Mouse (Mus musculus) hindbrain, embryonic 16.5 days (tissue): ENCODE data around the gene Pard3b. TPM values are rescaled to one million over a fixed set of nuclear protein-coding genes. Genes with fewer than 3 reads are reported as not detected.

Experiments used
- ATAC-seq: fragments of 200-750 bp; cut with Nextera tagmentation; 2 replicates; pipeline ENCODE4 v1.8.0; 2017; ENCODE audit warnings: moderate TSS enrichment, moderate library complexity
- H3K27ac ChIP-seq: fragments of 300-500 bp; sonication (generic); 2 replicates; pipeline ENCODE4 v1.5.1; 2014; ENCODE audit warnings: low read depth, mild to moderate bottlenecking, control low read depth, low read length, moderate library complexity
- H3K27me3 ChIP-seq: fragments of 300-500 bp; sonication (generic); replicated peaks from 2 replicates; pipeline ENCODE4 v1.6.1; 2014; ENCODE audit warnings: low read length; ENCODE audit not compliant: control insufficient read depth, insufficient read depth
- H3K36me3 ChIP-seq: fragments of 300-500 bp; sonication (generic); 2 replicates; pipeline ENCODE4 v1.6.1; 2014; ENCODE audit warnings: mild to moderate bottlenecking, low read length, moderate library complexity, mixed read lengths; ENCODE audit not compliant: control insufficient read depth, insufficient read depth
- H3K4me1 ChIP-seq: fragments of 300-500 bp; sonication (generic); 2 replicates; pipeline ENCODE4 v1.6.1; 2014; ENCODE audit warnings: low read depth, low read length; ENCODE audit not compliant: control insufficient read depth, insufficient read depth
- H3K4me2 ChIP-seq: fragments of 300-500 bp; sonication (generic); 2 replicates; pipeline ENCODE4 v1.6.1; 2014; ENCODE audit warnings: mild to moderate bottlenecking, low read length, control low read depth, moderate library complexity
- H3K4me3 ChIP-seq: fragments of 300-500 bp; sonication (generic); 2 replicates; pipeline ENCODE4 v1.5.1; 2014; ENCODE audit warnings: mild to moderate bottlenecking, low read length, control low read depth, moderate library complexity
- H3K9ac ChIP-seq: fragments of 300-500 bp; sonication (generic); 2 replicates; pipeline ENCODE4 v1.6.1; 2014; ENCODE audit warnings: low read depth, mild to moderate bottlenecking, control low read depth, low read length, moderate library complexity
- H3K9me3 ChIP-seq: fragments of 300-500 bp; sonication (generic); 2 replicates; pipeline ENCODE4 v1.6.1; 2014; ENCODE audit warnings: mild to moderate bottlenecking, low read length, moderate library complexity; ENCODE audit not compliant: control insufficient read depth
- WGBS: fragments of 180-500 bp; shearing (Covaris S2); extraction: QIAGEN DNeasy Blood & Tissue Kit; methylation state at CpG from one replicate; pipeline ENCODE4 v1.1.7; 2014; 5-methylcytosine and 5-hydroxymethylcytosine counted together
- polyA plus RNA-seq: library from polyadenylated mRNA; unstranded; fragments of >200 nt; fragmentation: Nextera tagmentation; extraction: Ambion mirVana; gene quantifications from 2 replicates; pipeline ENCODE4 v1.2.1, GENCODE M21; 2015

The Pard3b gene
- polyA plus RNA-seq, 1 experiment from 2014 or later, result 8.9 TPM

- Histone ChIP-seq H3K27me3 (no peaks in the 10 kb centered on the region), H3K4me2 (no peak overlapping the region), H3K4me3 (no peak overlapping the region), H3K9ac (no peak overlapping the region), H3K4me1 (no peaks in the 10 kb centered on the region), H3K9me3 (no peaks in the 10 kb centered on the region), H3K36me3 (no peaks in the 10 kb centered on the region), H3K27ac (no peak overlapping the region)
- WGBS, result 64% methylated on average over 1 of the region's 1 CpGs
- ATAC-seq, result no peak
These were observed 181.6 kb downstream of the Pard3b start for GRCm38 (mm10) chr1:61820213-61820612.

- Histone ChIP-seq H3K36me3 (no peaks in the 10 kb centered on the region), H3K4me3 (no peak overlapping the region), H3K4me2 (no peak overlapping the region), H3K9me3 (no peaks in the 10 kb centered on the region), H3K27me3 (no peaks in the 10 kb centered on the region), H3K4me1 (no peaks in the 10 kb centered on the region), H3K9ac (no peak overlapping the region), H3K27ac (no peak overlapping the region)
- 80% methylated on average over 3 of the region's 3 CpGs for WGBS
- ATAC-seq, result no peak
These were observed 187.1 kb downstream of the Pard3b start for GRCm38 (mm10) chr1:61825560-61826191.

GRCm38 (mm10) chr1:61837006-61837544, 198.5 kb downstream of the Pard3b start:
- 73% methylated on average over 6 of the region's 6 CpGs for WGBS
- no peaks in the 10 kb centered on the region for H3K4me1 ChIP-seq
- H3K36me3 ChIP-seq, result no peaks in the 10 kb centered on the region
- H3K27me3 ChIP-seq, result no peaks in the 10 kb centered on the region
- no peak overlapping the region for H3K27ac ChIP-seq
- H3K4me3 ChIP-seq, result no peak overlapping the region
- H3K9ac ChIP-seq, result no peak overlapping the region
- no peak overlapping the region for H3K4me2 ChIP-seq
- H3K9me3 ChIP-seq, result no peaks in the 10 kb centered on the region
- ATAC-seq, result no peak

GRCm38 (mm10) chr1:61846606-61847005, 208.0 kb downstream of the Pard3b start:
- no peak for ATAC-seq
- Histone ChIP-seq H3K9me3 (no peaks in the 10 kb centered on the region), H3K4me3 (no peak overlapping the region)

GRCm38 (mm10) chr1:61849029-61849714, 210.5 kb downstream of the Pard3b start:
- ATAC-seq, result no peak

More at GRCm38 (mm10) chr1:61846606-61847005, 208.0 kb downstream of the Pard3b start:
- H3K27ac ChIP-seq, result no peak overlapping the region
- H3K27me3 ChIP-seq, result no peaks in the 10 kb centered on the region
- H3K9ac ChIP-seq, result no peak overlapping the region
- no peaks in the 10 kb centered on the region for H3K4me1 ChIP-seq
- H3K4me2 ChIP-seq, result no peak overlapping the region
- H3K36me3 ChIP-seq, result no peaks in the 10 kb centered on the region

GRCm38 (mm10) chr1:61850471-61850870, 211.8 kb downstream of the Pard3b start:
- 71% methylated on average over 5 of the region's 5 CpGs for WGBS

More at GRCm38 (mm10) chr1:61849029-61849714, 210.5 kb downstream of the Pard3b start:
- Histone ChIP-seq H3K4me3 (no peak overlapping the region), H3K4me2 (no peak overlapping the region), H3K36me3 (no peaks in the 10 kb centered on the region), H3K9ac (no peak overlapping the region), H3K4me1 (no peaks in the 10 kb centered on the region), H3K9me3 (no peaks in the 10 kb centered on the region), H3K27me3 (no peaks in the 10 kb centered on the region), H3K27ac (no peak overlapping the region)
- 69% methylated on average over 6 of the region's 6 CpGs for WGBS

GRCm38 (mm10) chr1:61851176-61851575, 212.6 kb downstream of the Pard3b start:
- Histone ChIP-seq H3K27ac (no peak overlapping the region), H3K27me3 (no peaks in the 10 kb centered on the region), H3K4me3 (no peak overlapping the region), H3K4me1 (no peaks in the 10 kb centered on the region), H3K9me3 (no peaks in the 10 kb centered on the region), H3K36me3 (no peaks in the 10 kb centered on the region), H3K4me2 (no peak overlapping the region), H3K9ac (no peak overlapping the region)
- no peak for ATAC-seq
- 44% methylated on average over 5 of the region's 5 CpGs for WGBS

More at GRCm38 (mm10) chr1:61850471-61850870, 211.8 kb downstream of the Pard3b start:
- no peaks in the 10 kb centered on the region for H3K27me3 ChIP-seq
- no peak for ATAC-seq
- no peak overlapping the region for H3K9ac ChIP-seq
- no peak overlapping the region for H3K27ac ChIP-seq
- H3K4me3 ChIP-seq, result no peak overlapping the region
- H3K9me3 ChIP-seq, result no peaks in the 10 kb centered on the region
- H3K4me2 ChIP-seq, result no peak overlapping the region
- no peaks in the 10 kb centered on the region for H3K36me3 ChIP-seq
- no peaks in the 10 kb centered on the region for H3K4me1 ChIP-seq

GRCm38 (mm10) chr1:61867286-61868082, 228.9 kb downstream of the Pard3b start:
- no peak overlapping the region for H3K9ac ChIP-seq
- ATAC-seq, result no peak
- 88% methylated on average over 2 of the region's 2 CpGs for WGBS
- H3K27ac ChIP-seq, result no peak overlapping the region
- H3K4me2 ChIP-seq, result no peak overlapping the region
- no peaks in the 10 kb centered on the region for H3K27me3 ChIP-seq
- no peak overlapping the region for H3K4me3 ChIP-seq
- H3K4me1 ChIP-seq, result no peaks in the 10 kb centered on the region
- H3K9me3 ChIP-seq, result no peaks in the 10 kb centered on the region
- no peaks in the 10 kb centered on the region for H3K36me3 ChIP-seq

GRCm38 (mm10) chr1:61874875-61875274, 236.3 kb downstream of the Pard3b start:
- no peaks in the 10 kb centered on the region for H3K27me3 ChIP-seq
- no peak overlapping the region for H3K9ac ChIP-seq
- H3K4me2 ChIP-seq, result no peak overlapping the region
- no peaks in the 10 kb centered on the region for H3K36me3 ChIP-seq
- H3K27ac ChIP-seq, result no peak overlapping the region
- no peaks in the 10 kb centered on the region for H3K9me3 ChIP-seq
- no peak for ATAC-seq
- WGBS, result 74% methylated on average over 1 of the region's 1 CpGs
- no peak overlapping the region for H3K4me3 ChIP-seq
- no peaks in the 10 kb centered on the region for H3K4me1 ChIP-seq
